Mouse (Mus musculus) C2C12 (cell line): ENCODE results near the gene Map3k4.

Experiments used
- CEBPB ChIP-seq: IDR thresholded peaks from one replicate; pipeline ENCODE4 v1.6.1; 2011; ENCODE audit warnings: low read depth, mild to moderate bottlenecking, control low read depth, moderate library complexity
- CTCF ChIP-seq: IDR thresholded peaks from one replicate; pipeline ENCODE4 v1.5.1; 2011; ENCODE audit not compliant: control insufficient read depth, insufficient read depth, insufficient read length
- FOSL1 ChIP-seq: IDR thresholded peaks from one replicate; pipeline ENCODE4 v1.8.0; 2011; ENCODE audit warnings: mild to moderate bottlenecking, low read length; ENCODE audit not compliant: poor library complexity, insufficient read depth, severe bottlenecking
- MAX ChIP-seq: IDR thresholded peaks from one replicate; pipeline ENCODE4 v1.6.1; 2011; ENCODE audit warnings: mild to moderate bottlenecking, control low read depth
- MYOD1 ChIP-seq: IDR thresholded peaks from one replicate; pipeline ENCODE4 v1.6.1; 2011; ENCODE audit warnings: low read depth; ENCODE audit not compliant: control insufficient read depth, insufficient read length
- MYOG ChIP-seq: IDR thresholded peaks from one replicate; pipeline ENCODE4 v1.6.1; 2011; ENCODE audit not compliant: control insufficient read depth, insufficient read length; ENCODE audit errors: extremely low read depth
- USF1 ChIP-seq: IDR thresholded peaks from one replicate; pipeline ENCODE4 v1.6.1; 2011; ENCODE audit warnings: low read depth, mild to moderate bottlenecking, control low read depth, moderate library complexity

DNA sequence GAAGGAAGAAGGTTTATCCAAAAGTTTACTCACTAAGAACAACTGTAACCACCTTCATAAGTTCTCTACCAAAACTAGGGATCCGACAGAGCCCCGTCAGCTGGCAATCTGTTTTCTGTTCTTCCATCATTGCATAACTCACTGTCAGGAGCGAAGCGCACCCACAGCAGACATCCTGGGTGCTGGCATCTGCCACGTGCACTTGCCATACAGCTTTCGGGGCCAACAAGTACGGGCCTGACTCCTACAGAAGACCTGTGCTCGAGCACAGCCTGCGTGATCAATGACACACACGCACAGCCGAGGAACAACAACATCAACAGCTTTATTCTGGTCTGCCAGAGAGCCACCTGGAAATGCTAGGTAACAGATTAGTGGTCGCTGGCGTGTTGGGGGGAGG lies 2.3 kb downstream of the Map3k4 start:
- TF ChIP-seq CEBPB (no peak), CTCF (no peak), MAX (no peak), USF1 (no peak), FOSL1 (no peak), MYOG (no peak), MYOD1 (no peak)
